Mouse (Mus musculus): Measurements from ENCODE around the gene Fkbp14. TPM values are rescaled to one million over a fixed set of nuclear protein-coding genes. Genes with fewer than 3 reads are reported as not detected.

Gene Fkbp14
- polyA plus RNA-seq, 1 experiment from 2014 or later: 20.7 TPM

DNA sequence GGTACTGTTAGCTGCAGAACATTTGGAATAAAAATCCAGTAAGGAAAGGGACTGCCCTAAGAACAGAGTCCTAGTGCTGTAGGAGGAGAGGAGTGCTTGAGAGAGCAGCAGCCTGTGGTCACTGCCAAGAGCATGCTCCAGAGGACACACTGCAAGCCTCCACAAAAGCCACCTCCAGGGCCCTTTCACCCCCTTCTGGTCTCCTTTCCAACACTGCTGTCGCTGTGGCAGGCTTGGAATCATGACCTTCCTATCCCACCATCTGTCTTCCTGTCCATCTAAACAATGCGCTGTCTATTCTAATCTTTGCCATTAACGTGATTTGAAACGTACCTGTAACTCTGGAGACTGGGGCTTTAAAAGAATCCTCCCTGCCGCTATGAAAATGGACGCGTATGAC, 38.6 kb downstream of the Fkbp14 start:
- H3K4me1 ChIP-seq (ENCODE audit: control insufficient read depth, insufficient read depth, low read length): peaks cover 11% of the 10 kb centered on the region
- H3K4me3 ChIP-seq (ENCODE audit: low read depth, low read length): no peak overlapping the region
- no peaks in the 10 kb centered on the region for H3K27me3 ChIP-seq (ENCODE audit: control insufficient read depth, insufficient read depth, low read length)
- no peaks in the 10 kb centered on the region for H3K9me3 ChIP-seq (ENCODE audit: control insufficient read depth, low read length)
- DNase-seq (ENCODE audit: low spot score) (no peak), ATAC-seq (ENCODE audit: insufficient read depth, low FRiP score, low TSS enrichment) (no peak)
- H3K27ac ChIP-seq (ENCODE audit: low read depth, low read length): no peak overlapping the region
- no peaks in the 10 kb centered on the region for H3K36me3 ChIP-seq (ENCODE audit: control insufficient read depth, insufficient read depth, low read length)
- no peak overlapping the region for H3K4me2 ChIP-seq (ENCODE audit: low read depth)
- 65% methylated on average over 7 of the region's 7 CpGs for WGBS
- no peak overlapping the region for H3K9ac ChIP-seq (ENCODE audit: low read length)

DNA sequence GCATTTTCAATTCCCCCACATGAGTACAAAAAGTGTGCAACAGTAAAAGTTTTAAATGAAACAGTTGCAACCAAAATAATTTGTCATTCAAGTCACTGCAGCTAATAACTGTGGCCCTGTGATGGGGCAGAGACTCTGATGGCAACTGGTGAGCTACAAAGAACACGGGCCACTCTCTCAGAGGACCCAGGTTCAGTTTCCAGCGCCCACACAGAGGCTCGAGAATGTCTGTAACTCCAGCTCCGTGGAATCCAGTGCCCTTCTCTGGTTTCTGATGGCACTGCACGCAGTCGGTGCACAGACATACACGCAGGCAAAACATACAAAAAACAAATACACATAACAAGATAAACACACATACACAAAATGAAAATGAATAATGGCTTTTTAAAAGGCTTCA, 39.4 kb downstream of the Fkbp14 start:
- no peak overlapping the region for H3K9ac ChIP-seq (ENCODE audit: low read length)
- 94% methylated on average over 7 of the region's 7 CpGs for WGBS

DNA sequence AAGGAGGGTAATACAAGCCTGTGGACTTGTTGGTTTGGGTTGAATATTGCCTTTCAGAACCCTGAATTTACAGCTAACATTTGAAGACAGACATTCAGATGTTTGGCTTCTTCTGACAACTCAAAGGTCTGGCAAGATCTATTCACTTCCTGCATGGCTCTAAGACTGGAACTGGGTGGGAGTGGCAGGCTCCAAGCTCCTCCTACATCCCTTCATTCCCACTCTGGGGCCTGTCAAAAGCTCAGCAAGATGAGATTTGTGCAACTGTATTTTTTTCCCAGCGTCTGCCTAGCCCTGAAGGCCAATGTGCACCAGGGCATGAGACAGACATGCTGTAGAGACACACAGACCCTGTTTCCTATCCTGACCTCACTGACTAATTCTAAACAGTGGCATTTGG, 41.3 kb downstream of the Fkbp14 start:
- Histone ChIP-seq H3K27ac (ENCODE audit: low read depth, low read length) (no peak overlapping the region), H3K36me3 (ENCODE audit: control insufficient read depth, insufficient read depth, low read length) (no peaks in the 10 kb centered on the region), H3K27me3 (ENCODE audit: control insufficient read depth, insufficient read depth, low read length) (no peaks in the 10 kb centered on the region), H3K4me3 (ENCODE audit: low read depth, low read length) (no peak overlapping the region), H3K9me3 (ENCODE audit: control insufficient read depth, low read length) (no peaks in the 10 kb centered on the region), H3K4me2 (ENCODE audit: low read depth) (no peak overlapping the region), H3K4me1 (ENCODE audit: control insufficient read depth, insufficient read depth, low read length) (peaks cover 17% of the 10 kb centered on the region), H3K9ac (ENCODE audit: low read length) (no peak overlapping the region)
- WGBS: 78% methylated on average over 1 of the region's 1 CpGs
- no peak for DNase-seq (ENCODE audit: low spot score)
- no peak for ATAC-seq (ENCODE audit: insufficient read depth, low FRiP score, low TSS enrichment)

More for the DNA sequence above, 39.4 kb downstream of the Fkbp14 start:
- no peaks in the 10 kb centered on the region for H3K36me3 ChIP-seq (ENCODE audit: control insufficient read depth, insufficient read depth, low read length)
- H3K27me3 ChIP-seq (ENCODE audit: control insufficient read depth, insufficient read depth, low read length): no peaks in the 10 kb centered on the region
- H3K4me1 ChIP-seq (ENCODE audit: control insufficient read depth, insufficient read depth, low read length): peaks cover 13% of the 10 kb centered on the region
- ATAC-seq (ENCODE audit: insufficient read depth, low FRiP score, low TSS enrichment) (no peak), DNase-seq (ENCODE audit: low spot score) (no peak)
- H3K9me3 ChIP-seq (ENCODE audit: control insufficient read depth, low read length): no peaks in the 10 kb centered on the region
- H3K4me3 ChIP-seq (ENCODE audit: low read depth, low read length): no peak overlapping the region
- no peak overlapping the region for H3K4me2 ChIP-seq (ENCODE audit: low read depth)
- H3K27ac ChIP-seq (ENCODE audit: low read depth, low read length): no peak overlapping the region

DNA sequence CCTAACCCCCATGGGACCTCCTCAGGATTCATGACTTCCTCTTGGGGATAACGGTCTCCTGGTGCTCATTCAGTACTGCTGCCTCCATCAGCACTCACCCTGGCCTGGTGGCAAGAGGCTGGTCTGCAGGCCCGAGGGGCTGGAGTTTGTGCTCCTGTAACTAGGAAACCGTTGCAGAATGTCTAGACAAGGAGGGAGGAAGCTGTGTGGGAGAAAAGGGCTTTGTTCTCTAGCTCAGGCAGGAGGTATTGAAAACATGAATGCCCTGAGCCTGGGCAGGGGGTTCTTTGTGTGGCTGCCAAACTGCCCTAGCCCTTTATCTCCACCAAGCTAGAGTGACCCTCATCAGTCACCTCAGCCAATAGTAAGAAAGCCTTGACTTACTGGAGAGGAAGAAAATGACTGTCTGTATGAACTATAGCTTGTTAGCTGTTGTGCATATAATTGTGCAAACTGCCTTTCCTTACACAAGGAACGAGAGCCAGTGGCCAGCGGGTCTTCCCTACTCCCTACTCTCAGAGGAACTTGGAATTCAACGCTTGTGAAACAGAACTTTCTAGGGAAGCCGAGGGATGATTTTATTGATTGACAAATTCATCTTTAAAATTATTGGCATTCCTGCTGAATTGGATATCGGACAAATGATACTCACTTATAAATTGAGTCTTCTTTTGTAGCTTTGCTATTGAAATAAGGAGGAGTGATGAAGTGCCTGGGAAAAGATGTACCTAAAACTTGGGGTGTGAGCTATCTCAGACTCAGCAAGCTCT, 42.6 kb downstream of the Fkbp14 start:
- DNase-seq (ENCODE audit: low spot score) (peak; percentile 83), ATAC-seq (ENCODE audit: insufficient read depth, low FRiP score, low TSS enrichment) (peak; percentile 90)
- Histone ChIP-seq H3K9me3 (ENCODE audit: control insufficient read depth, low read length) (no peaks in the 10 kb centered on the region), H3K9ac (ENCODE audit: low read length) (no peak overlapping the region), H3K27ac (ENCODE audit: low read depth, low read length) (peak overlapping the region; percentile 72), H3K27me3 (ENCODE audit: control insufficient read depth, insufficient read depth, low read length) (no peaks in the 10 kb centered on the region), H3K36me3 (ENCODE audit: control insufficient read depth, insufficient read depth, low read length) (no peaks in the 10 kb centered on the region), H3K4me2 (ENCODE audit: low read depth) (no peak overlapping the region), H3K4me1 (ENCODE audit: control insufficient read depth, insufficient read depth, low read length) (peaks cover 17% of the 10 kb centered on the region), H3K4me3 (ENCODE audit: low read depth, low read length) (no peak overlapping the region)
- 24% methylated on average over 8 of the region's 8 CpGs for WGBS

DNA sequence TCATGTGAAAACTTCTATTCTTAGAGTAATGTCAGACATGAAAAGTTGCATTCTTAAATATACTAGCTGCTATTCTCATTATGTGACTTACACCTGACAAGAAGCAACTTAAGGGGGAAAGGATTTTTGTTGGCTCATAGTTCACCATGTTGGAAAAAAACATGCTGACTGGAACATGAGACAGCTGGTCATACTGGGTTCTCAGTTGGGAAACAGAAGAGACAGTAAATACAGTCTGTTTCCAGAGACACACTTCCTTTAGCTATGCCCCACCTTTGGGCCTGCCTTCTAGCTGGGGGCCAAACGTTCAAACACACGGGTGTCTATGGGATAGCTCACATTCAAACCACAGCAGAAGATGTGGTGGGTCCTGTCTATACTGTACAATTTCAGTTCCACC, 43.5 kb downstream of the Fkbp14 start:
- peaks cover 17% of the 10 kb centered on the region for H3K4me1 ChIP-seq (ENCODE audit: control insufficient read depth, insufficient read depth, low read length)
- DNase-seq (ENCODE audit: low spot score): peak; percentile 4
- WGBS: 75% methylated on average over 2 of the region's 2 CpGs

DNA sequence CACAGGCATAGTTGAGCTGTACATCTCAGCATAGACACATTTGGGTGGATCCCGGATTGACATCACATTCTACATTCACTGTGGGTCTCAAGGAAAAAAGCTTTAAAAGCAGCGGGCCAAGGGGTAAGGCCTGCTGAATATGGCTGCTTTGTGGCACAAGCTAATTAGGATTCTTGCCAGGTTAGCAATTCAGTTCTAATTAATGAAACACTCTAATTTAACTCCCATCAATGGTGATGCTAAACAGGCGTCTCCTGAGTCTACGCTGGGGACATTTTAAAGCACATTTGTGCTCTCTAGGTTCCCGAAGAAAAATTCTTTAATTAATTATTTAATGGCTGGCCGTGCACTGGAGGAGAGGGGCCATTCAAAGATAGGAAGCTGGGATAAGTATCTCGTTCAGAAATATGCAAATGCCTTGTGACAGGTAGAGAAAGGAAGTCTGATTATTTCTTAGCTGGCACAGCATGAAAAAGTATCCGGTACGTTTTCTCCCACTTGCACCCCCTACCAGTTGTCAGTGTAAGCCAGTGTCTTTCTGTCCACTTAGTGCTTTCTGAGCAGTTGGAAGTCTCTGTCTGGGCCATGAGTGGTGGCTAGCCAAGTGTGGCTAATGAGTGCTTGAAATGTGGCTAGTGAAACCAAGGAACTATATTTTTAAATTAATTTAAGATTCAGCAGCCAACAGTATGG, 44.2 kb downstream of the Fkbp14 start:
- no peak for DNase-seq (ENCODE audit: low spot score)
- 55% methylated on average over 9 of the region's 9 CpGs for WGBS

More for the DNA sequence above, 43.5 kb downstream of the Fkbp14 start:
- no peaks in the 10 kb centered on the region for H3K27me3 ChIP-seq (ENCODE audit: control insufficient read depth, insufficient read depth, low read length)
- peak overlapping the region; percentile 72 for H3K27ac ChIP-seq (ENCODE audit: low read depth, low read length)
- ATAC-seq (ENCODE audit: insufficient read depth, low FRiP score, low TSS enrichment): no peak
- H3K36me3 ChIP-seq (ENCODE audit: control insufficient read depth, insufficient read depth, low read length): no peaks in the 10 kb centered on the region
- no peaks in the 10 kb centered on the region for H3K9me3 ChIP-seq (ENCODE audit: control insufficient read depth, low read length)
- H3K4me3 ChIP-seq (ENCODE audit: low read depth, low read length): no peak overlapping the region
- peak overlapping the region; percentile 5; the same call in 1 of the 2 replicates for H3K4me2 ChIP-seq (ENCODE audit: low read depth)
- no peak overlapping the region for H3K9ac ChIP-seq (ENCODE audit: low read length)

DNA sequence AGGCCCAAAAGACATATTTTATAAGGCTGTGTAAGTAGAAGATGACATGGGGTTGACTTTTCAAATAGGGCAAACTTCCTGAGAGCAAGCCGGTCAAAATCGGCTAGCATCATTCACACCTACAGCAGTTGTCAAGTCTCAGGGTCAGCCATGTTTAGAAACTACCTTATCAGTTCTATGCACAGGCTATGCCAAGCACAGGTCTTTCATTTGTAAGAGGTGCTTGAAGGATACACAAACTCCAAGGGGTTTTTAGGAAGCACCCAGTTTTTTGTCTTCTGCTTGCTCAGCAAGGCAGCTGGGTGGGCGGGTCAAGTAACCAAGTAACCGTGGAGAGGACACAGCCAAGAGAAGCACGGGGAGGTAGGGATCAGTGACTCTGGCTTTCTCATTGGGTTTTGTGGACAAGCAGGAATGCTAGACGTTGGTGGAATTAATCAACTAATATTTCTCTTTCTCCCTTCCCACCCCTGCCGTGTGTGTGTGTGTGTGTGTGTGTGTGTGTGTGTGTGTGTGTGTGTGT, 46.2 kb downstream of the Fkbp14 start:
- no peak overlapping the region for H3K4me2 ChIP-seq (ENCODE audit: low read depth)
- no peaks in the 10 kb centered on the region for H3K27me3 ChIP-seq (ENCODE audit: control insufficient read depth, insufficient read depth, low read length)
- 79% methylated on average over 7 of the region's 7 CpGs for WGBS
- H3K9me3 ChIP-seq (ENCODE audit: control insufficient read depth, low read length): no peaks in the 10 kb centered on the region
- H3K27ac ChIP-seq (ENCODE audit: low read depth, low read length): no peak overlapping the region
- H3K4me3 ChIP-seq (ENCODE audit: low read depth, low read length): no peak overlapping the region
- H3K36me3 ChIP-seq (ENCODE audit: control insufficient read depth, insufficient read depth, low read length): no peaks in the 10 kb centered on the region
- no peak overlapping the region for H3K9ac ChIP-seq (ENCODE audit: low read length)
- no peak for DNase-seq (ENCODE audit: low spot score)
- H3K4me1 ChIP-seq (ENCODE audit: control insufficient read depth, insufficient read depth, low read length): peaks cover 15% of the 10 kb centered on the region
- ATAC-seq (ENCODE audit: insufficient read depth, low FRiP score, low TSS enrichment): no peak

More for the DNA sequence above, 44.2 kb downstream of the Fkbp14 start:
- no peaks in the 10 kb centered on the region for H3K9me3 ChIP-seq (ENCODE audit: control insufficient read depth, low read length)
- no peak overlapping the region for H3K4me2 ChIP-seq (ENCODE audit: low read depth)
- no peaks in the 10 kb centered on the region for H3K27me3 ChIP-seq (ENCODE audit: control insufficient read depth, insufficient read depth, low read length)
- no peaks in the 10 kb centered on the region for H3K36me3 ChIP-seq (ENCODE audit: control insufficient read depth, insufficient read depth, low read length)
- no peak overlapping the region for H3K27ac ChIP-seq (ENCODE audit: low read depth, low read length)
- no peak overlapping the region for H3K9ac ChIP-seq (ENCODE audit: low read length)
- no peak overlapping the region for H3K4me3 ChIP-seq (ENCODE audit: low read depth, low read length)
- H3K4me1 ChIP-seq (ENCODE audit: control insufficient read depth, insufficient read depth, low read length): peaks cover 15% of the 10 kb centered on the region
- no peak for ATAC-seq (ENCODE audit: insufficient read depth, low FRiP score, low TSS enrichment)

DNA sequence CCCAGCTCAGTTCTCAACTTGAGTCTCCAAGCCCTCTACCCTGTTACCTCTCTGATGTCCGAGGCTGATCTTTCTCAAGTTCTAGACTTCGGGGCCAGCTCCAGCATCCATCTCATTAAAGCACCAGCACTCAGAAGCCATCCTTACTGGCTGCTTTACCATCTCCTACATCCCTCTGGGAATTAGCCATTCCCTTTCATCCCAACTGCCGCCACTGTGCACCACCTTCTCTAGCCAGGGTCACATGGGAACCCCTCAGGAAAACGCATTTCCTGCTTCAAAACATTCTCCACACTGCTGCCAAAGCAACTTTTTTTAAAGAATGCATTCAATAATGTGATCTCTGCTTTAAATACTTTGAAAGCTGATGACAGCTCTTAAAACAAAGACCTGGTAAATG, 47.8 kb downstream of the Fkbp14 start:
- Histone ChIP-seq H3K27ac (ENCODE audit: low read depth, low read length) (no peak overlapping the region), H3K9me3 (ENCODE audit: control insufficient read depth, low read length) (no peaks in the 10 kb centered on the region), H3K4me3 (ENCODE audit: low read depth, low read length) (no peak overlapping the region), H3K9ac (ENCODE audit: low read length) (no peak overlapping the region), H3K27me3 (ENCODE audit: control insufficient read depth, insufficient read depth, low read length) (no peaks in the 10 kb centered on the region), H3K36me3 (ENCODE audit: control insufficient read depth, insufficient read depth, low read length) (no peaks in the 10 kb centered on the region), H3K4me1 (ENCODE audit: control insufficient read depth, insufficient read depth, low read length) (peaks cover 14% of the 10 kb centered on the region), H3K4me2 (ENCODE audit: low read depth) (no peak overlapping the region)
- ATAC-seq (ENCODE audit: insufficient read depth, low FRiP score, low TSS enrichment) (no peak), DNase-seq (ENCODE audit: low spot score) (no peak)
- WGBS: 70% methylated on average over 4 of the region's 4 CpGs
